Mouse (Mus musculus): Measurements from ENCODE around the gene Vmn1r236. TPM values are rescaled to one million over a fixed set of nuclear protein-coding genes. Genes with fewer than 3 reads are reported as not detected.

Gene Vmn1r236
- not detected for total RNA-seq (2021)
- long read RNA-seq, experiment 1 = 0 reads
- long read RNA-seq, experiment 2 = 0 reads

DNA sequence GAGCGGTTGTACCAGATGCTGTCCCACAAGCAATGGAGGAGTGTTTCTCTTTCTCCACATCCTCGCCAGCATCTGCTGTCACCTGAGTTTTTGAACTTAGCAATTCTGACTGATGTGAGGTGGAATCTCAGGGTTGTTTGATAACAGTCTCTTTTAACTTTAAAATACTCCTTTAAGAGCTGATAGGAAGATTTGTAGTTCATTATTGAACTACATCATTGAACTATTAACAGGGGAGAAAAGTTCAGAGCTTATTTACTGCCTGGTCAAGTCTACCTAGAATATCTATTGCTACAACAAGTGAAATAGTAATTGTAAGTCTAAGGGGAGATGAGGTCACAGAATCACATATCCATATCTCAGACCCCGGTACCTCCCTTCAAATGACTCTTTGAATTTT lies at the start of gene Vmn1r236:
TSS of gene Vmn1r236 (plus strand) at position 301 of the 400 bp plus-strand sequence.
- no peak for DNase-seq

DNA sequence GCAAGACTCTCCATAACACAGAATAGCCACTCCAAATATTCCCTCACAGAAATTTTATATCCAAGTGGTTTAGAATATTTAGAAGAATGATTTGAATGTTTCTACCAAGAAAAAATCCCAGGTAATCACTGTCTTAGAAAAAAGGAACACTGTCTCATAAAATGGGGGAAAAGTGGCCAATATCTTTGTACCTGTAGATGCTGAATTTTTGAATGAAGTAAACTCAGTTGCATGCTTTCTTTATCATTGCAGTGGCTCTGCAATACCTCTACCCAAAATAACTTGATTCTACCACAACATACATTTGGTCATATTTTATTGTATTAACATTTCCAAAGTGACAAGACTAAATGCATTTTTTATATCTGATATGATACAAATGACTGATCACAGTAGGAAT lies 26.6 kb upstream of the Vmn1r236 start, which contains the start of gene Vmn1r235:
TSS of gene Vmn1r235 (plus strand) at position 301 of the 400 bp plus-strand sequence.
- DNase-seq = no peak

DNA sequence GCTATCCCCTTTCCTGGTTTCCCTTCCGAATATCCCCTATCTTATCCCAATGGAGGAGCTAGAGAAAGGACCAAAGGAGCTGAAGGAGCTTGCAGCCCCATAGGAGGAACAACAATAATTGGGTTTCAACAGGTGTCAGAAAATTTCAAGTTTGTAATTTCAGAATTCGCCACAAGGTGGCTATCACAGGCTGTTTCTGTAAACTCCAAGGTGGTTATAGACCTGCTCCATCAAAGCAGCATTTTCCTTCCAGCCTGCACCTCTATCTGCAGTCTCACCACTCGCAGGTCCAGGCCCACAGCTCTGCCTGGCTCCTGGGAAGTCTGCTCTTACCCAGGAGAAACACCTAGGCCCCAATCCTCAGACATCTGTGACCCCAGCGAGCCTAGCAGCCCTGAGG lies 10.6 kb upstream of the Vmn1r236 start:
- DNase-seq = no peak

DNA sequence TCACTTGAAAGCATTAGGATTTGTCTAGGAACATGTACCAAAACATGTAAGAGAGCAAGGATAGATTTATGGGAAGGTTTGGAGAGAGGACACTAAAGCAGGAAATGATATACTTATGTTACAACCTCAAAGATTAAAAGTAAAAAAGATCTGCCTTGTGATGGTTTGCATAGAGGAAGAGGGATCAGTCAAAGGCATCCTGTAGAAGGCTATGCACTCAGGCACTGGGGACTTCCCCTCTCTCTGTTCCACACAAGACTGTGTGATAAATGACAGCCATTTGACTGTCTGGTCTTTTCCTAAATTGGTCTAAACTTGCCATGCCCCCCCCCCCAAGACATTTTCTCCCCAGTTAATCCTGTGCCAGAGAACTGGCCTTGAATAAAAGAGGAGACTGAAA lies 1.7 kb downstream of the Vmn1r236 start:
- DNase-seq = no peak

DNA sequence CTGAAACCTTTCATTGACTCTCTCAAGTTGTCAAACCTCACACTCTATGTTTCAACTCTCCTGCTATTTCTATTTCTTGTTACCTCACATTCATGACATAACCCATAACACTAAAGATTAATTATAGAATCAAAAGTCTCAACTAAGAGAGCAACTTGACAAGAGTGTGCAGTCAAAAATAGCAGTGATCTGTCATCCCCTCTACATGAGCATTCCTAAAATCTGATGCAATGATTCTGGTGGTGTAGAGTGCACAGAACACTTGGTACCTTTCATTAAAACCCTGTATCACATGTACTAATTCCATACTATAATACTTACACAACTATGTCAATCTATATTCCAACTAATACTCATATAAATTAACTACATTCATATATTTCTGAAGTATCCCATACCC lies 7.0 kb downstream of the Vmn1r236 start:
- DNase-seq = no peak

DNA sequence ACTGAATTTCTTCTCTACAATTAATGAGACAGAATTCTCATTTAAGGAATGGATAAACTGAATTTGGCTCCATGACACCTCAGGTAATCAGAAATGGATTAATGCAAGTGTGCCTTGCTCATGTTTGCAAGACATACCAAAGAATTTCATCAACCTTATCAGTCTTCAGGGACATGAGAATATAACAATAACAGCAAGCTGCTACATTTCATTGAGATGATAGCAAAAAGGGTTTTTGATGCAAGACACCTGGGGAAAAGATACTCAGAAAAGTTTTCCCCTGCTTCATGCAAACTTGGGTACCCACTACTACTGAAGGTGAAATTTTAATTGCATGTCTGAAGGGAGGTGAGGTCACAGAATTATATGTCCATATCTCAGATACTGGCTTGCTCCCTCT lies 28.8 kb downstream of the Vmn1r236 start, which contains the start of gene Vmn1r237:
TSS of gene Vmn1r237 (plus strand) at position 301 of the 400 bp plus-strand sequence.
- DNase-seq = no peak

Small RNA genes lying within 50 kb of the gene (microRNA-seq; reads per million reads assigned to microRNA genes)
- 0 reads per million in 2 experiments for gene Gm26384 (ENCODE audit: borderline replicate concordance in 2 of 2)

Other genes starting within 250 kb of the Vmn1r236 start
- not detected for gene Vmn1r234, start 56.9 kb upstream of the Vmn1r236 start, total RNA-seq (2021)
- not detected for gene Vmn1r235, start 26.5 kb upstream of the Vmn1r236 start, total RNA-seq (2021)
- gene Vmn1r237, start 28.9 kb downstream of the Vmn1r236 start, total RNA-seq (2021) = not detected
- gene Zfp677, start 100.8 kb downstream of the Vmn1r236 start, total RNA-seq (2021) = under 1 TPM; 0.36 to 0.40 TPM
- gene Zfp54, start 140.3 kb downstream of the Vmn1r236 start, total RNA-seq (2021) = under 1 TPM; 0.84 to 0.99 TPM
- gene Zfp51, start 167.4 kb downstream of the Vmn1r236 start, total RNA-seq (2021) = 1 to 10 TPM; 5.2 to 5.4 TPM
- 1 to 10 TPM; 1.1 to 1.4 TPM for gene Zfp53, start 206.1 kb downstream of the Vmn1r236 start, total RNA-seq (2021)